Mouse (Mus musculus): ENCODE results near the gene Tnrc18.

The Tnrc18 gene

DNA sequence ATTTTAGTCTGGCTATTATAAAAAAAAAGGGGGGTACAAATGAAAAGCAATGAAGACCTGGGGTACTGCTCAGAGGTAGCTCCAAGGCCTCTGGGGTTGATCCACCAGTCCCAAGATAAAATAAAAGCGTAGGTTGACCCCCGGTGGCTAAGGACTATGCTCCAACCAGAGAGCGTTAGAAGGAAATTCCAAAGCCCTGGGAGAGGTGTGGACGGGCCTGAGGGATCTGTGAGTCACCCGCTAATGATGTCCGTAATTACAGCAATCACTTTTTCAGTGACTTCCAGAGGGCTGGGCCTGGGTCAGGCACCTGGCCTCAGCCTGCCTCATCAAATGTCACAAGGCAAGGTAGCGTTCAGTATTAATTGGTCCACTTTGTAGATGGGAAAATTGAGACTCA, 9.8 kb downstream of the Tnrc18 start:
- DNase-seq, result no peak

DNA sequence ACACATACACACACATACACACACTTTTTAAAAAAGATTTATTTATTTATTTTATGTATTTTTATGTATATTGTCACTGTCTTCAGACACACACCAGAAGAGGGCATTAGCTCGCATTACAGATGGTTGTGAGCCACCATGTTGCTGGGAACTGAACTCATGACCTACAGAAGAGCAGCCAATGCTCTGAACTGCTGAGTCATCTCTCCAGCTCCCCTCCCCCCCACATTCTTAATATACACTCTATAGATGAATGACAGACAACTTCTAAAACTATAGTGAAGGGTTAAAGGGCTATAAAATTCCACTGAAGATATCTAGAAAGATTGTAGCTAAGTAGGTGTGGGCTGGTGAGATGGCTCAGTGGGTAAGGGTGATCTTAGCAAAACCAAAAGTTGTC, 13.7 kb downstream of the Tnrc18 start:
- no peak for DNase-seq

DNA sequence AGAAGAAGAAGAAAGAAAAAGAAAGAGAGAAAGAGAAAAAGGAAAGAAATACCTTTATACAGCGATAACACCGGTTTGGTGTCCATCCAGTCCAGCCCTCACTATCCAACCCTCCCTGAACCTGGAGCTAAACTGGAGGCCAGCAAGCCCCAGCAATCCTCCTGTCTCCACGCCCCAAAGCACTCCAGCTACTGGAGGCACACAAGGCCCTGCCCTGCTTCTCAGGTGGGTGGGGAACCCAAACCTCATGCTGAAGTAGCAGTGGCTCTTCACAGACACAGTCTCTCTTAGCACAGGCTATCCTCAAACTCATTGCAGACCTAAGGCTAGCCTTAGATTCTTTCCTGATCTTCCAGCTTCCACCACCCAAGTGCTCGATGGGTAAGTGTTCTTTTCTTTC, 14.6 kb downstream of the Tnrc18 start:
- no peak for DNase-seq

DNA sequence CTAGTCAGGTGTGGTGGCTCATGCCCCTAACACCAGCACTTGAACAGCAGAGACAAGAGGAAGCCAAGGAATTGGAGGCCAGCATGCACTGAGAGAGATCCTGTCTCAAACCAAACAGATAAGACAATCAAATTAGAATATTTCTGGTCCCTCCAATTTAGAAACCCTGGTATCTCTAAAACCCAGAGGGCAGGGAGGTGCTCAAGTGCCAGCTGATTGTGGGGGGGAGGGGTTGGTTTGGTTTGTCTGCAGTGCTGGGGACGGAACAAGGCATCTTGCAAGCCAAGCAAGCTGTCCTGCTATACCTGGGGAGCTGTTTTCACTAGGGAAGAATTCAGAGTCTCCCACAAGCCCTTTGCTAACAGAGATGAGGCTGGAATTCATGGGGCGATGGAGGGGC, 15.5 kb downstream of the Tnrc18 start:
- DNase-seq, result no peak

DNA sequence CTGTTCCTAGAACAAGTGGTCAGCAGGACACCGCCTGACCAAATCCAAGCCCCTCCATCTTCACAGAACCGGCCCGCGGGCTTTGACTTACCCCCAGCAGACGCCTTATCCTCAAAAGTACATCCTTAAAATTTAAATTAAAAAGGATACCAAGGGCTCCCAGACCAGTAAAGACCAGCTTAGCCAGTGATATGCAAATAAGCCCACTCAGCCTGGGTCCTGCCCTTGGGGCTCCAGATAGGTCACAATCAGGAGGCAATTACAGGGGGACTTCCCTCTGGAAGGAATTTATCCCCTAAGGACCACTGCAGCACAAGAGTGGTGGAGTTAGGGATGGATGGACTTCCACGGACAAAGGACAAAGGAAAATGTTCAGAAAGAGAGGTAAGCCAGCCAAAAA, 16.8 kb downstream of the Tnrc18 start:
- no peak for DNase-seq

DNA sequence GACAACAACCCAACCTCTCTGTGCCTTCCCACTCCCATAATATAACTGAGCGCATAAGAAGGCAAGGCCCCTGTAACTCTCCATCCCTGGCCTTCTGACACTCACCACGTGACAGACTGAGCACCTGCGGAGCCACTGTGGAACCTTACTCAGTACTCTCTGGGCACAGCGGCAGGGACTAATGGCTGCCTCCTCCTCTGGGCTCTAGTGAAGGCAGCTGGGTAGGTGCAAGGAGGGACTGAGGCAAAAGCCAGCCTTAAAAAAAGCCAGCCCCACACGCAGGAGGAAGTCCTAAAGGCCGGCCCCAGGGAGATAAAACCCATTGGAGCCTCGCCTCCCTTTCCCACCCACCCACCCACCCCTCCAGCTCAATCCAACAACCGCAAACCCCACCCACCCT, 17.3 kb downstream of the Tnrc18 start:
- DNase-seq, result no peak

DNA sequence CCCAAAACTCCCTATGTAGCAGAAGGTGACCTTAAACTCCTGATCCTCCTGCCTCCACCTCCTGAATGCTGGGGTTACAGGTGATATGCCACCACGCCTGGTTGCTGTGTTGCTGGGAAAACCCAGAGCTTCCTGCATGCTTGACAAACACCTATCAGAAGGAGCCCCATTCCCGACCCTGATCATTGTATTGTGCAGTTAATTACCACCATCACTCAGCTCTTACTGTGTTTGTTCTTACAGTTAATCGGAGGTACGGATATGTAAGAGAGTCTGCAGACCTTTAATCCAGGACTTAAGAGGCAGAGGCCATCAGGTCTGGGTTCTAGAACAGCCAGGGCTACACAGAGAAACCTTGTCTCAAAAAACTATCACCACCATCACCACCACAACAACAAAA, 18.2 kb downstream of the Tnrc18 start:
- no peak for DNase-seq

DNA sequence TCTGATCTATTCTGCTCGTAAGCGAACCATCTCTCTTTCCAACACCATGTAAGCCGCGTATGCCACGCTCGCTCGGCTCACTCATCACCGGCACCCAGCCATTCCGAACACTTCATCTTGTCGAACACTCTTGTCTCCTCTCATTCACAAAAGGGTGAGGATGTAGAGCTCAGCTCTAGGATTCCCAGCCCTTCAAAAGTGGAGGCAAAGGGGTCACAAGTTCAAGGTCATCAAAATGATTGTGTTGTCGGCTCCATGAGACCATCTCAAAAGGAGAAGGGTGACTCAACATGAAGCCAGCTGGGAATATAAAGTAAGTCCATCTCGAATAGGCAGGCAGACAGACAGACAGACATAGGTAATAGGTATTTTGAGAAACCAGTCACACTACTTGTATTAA, 19.3 kb downstream of the Tnrc18 start:
- DNase-seq, result no peak

DNA sequence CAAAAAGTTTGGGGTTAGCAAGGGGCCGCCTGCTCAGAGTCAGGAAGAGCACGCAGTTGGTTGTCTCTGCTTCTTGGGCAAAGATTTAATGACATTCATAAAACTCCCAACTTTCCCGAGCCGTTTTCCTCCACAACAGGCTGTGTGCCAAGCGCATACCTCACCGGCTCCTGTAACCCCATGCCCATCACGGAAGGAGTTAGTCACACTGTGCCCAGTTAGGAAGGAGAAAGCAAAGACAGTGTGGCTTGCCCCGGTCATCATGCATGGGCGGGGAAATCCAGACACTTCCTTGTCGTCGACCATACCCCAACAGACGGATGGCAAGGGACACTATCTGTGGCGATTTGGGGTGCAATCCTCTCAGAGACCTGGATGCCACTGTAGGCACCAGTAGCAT, 19.8 kb downstream of the Tnrc18 start:
- peak; percentile 15 for DNase-seq

DNA sequence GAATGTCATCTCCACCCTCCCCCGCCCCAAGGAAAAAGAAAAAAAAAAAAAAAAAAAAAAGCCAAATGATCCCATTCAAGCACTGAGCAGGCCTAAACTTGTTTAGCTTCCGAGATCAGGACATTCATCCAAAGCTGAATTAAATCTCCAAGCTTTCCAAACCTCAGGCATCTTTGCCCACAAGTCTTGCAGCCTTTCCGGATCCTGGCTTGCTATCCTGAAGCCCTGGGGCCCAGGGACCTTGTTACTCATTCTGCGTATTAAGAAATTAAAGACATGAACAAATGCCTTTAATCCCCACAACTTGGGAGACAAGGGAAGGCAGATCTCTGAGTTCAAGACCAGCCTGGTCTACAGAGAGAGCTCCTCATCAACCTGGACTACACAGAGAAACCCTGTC, 20.5 kb downstream of the Tnrc18 start:
- no peak for DNase-seq

DNA sequence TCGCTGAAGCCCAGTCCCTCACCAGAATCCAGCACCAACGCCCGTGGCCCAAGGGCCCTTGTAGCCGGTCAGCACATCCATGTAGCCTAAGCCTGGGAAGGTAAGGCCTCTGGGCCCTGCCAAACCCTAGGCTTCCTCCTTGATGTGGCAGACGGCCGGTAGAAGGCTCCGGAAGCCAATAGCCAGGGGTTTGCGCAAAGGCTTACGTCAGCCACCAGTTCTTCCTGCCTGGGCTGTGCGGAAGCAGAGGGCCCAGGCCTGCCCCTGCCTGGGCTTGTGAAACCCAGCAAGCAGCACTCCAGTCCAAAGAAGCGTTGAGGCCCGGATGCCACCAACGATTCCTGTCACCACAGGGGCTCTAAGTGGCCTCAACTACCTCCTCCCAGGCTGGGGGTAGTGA, 22.9 kb downstream of the Tnrc18 start:
- peak; percentile 14 for DNase-seq

DNA sequence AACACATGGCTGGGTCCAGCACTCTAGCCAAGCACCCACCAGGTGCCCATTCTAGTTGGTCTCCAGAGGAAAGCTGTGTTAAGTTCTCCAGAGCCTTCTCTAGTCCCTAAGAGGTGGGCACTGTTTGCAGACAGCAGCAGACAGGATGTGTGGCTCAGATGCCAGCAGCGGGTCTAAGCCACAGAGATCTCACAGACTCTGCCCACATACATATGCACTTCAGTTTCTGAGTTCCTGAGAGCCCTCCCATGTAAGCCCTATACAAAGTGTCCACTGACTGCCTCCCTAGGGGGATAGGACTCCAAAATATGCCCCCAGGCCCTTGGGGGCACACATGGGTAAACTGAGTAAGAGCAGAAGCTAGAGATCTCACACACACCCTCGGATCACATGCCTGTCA, 23.3 kb downstream of the Tnrc18 start:
- no peak for DNase-seq

DNA sequence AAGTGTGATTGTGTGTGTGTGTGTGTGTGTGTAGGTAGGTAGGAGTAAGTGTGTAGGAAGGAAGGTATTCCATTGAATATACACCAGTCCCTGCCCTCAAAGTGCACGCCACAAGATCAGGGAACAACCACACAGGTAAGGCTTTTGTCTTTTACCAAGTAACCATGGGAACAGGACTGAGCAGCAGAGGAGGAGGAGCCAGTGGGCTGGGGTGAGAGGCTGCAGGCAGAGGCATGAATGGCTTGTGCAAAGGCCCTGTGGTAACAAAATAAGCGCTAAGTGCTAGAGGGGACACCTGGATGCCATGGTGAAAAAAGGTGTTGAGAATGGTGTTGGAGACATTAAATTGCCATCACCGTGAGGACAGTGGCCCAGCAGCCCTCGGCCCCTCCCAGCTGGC, 24.9 kb downstream of the Tnrc18 start:
- DNase-seq, result no peak

DNA sequence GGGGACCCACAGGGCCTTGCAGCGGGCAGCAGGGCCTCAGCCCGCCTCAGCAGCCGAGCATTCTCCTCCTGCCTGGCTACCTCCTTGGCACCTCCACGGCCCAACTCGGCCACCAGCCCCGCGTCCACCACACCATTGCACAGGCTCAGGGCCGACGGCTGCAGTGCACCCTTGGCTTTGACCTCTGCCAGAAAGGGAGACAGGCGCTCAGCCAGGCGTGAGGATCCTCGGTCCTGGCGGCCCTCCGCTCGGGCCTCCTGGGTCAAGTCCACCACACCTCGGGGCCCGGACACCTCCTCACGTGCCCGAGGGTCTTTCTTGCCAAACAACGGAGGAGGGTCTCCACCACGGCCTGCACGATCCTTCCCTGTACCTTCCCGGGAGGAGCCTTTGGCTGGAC, 29.2 kb downstream of the Tnrc18 start:
- peak; percentile 57 for DNase-seq

DNA sequence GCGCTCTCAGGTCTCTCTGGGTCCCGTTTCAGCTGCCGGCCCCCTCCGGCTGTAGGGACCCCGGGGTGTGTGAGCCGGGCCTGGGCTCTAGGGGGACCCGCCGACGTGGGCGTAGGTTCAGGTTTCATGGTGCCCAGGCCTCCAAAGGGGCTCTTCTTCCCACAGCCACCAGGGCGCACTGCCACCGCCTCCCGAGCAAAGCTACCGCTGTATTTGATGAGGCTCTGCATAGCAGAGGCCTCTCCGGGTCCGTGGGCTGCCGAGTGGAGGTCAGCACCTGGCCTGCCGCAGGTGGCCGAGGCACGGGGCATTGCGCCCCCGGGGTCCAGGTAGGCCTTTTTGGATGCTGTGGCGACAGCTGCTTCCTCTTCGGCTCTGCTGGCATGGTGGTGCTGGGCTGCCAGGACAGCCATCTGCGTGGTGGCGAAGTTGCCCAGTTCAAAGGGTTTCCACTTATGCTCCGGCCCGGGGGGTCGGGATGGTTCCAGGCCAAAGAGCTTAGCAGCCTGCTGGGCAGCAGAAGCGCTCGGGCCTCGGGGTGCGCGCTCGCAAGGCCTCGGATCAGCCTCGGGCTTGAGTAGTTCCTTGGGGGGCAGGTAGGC, 30.1 kb downstream of the Tnrc18 start:
- DNase-seq, result peak; percentile 87

DNA sequence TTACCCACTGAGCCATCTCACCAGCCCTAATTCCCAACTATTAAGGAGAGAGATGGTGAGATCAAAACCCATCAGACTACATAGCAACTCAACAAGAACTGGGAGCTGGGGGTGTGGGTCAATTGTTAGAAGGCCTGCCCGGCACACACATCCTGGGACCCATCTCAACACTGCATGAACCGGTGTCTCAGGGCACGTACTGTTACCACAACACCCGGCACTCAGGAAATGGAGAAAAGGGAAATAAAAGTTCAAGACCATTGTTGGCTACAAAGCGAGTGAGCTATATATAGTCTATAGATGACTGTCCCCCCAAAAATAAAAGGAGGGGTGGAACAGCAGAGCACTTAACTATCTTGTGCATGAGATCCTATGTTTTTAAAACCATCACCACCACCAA, 30.8 kb downstream of the Tnrc18 start:
- DNase-seq, result no peak

DNA sequence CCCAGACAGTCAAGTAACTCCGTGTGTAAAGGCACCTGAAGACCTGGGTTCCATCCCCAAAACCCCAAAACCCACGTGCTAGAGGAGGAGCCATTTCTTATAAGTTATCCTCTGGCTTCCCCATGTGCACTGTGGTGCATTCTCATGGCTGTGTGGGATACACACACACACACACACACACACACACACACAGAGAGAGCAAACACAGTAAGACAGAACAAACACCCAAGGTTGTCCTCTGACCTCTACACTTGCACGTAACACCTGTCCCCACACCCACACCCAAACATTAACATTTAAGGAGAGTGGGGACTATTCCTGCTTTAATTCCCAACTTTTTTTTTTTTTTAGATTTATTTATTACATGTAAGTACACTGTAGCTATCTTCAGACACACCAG, 31.2 kb downstream of the Tnrc18 start:
- DNase-seq, result no peak

DNA sequence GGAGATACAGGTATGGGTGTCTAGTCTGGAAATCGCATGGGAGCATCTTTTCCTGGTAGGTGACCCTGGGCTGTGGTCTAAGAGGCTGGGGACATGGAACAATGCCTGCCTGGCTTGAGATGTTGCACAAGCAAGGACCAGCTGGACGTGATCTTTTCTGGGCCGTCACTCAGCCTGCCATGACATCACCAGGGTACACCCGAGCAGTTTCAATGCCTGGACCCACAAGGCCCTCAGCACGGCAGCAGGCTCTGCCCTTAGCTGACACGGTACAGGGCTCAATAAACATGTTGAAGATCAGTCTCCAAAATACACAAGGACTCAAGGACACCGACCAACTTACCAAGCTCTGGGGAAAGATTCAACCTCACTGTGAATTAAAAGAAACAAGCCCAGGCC, 34.3 kb downstream of the Tnrc18 start:
- DNase-seq, result peak; percentile 33

DNA sequence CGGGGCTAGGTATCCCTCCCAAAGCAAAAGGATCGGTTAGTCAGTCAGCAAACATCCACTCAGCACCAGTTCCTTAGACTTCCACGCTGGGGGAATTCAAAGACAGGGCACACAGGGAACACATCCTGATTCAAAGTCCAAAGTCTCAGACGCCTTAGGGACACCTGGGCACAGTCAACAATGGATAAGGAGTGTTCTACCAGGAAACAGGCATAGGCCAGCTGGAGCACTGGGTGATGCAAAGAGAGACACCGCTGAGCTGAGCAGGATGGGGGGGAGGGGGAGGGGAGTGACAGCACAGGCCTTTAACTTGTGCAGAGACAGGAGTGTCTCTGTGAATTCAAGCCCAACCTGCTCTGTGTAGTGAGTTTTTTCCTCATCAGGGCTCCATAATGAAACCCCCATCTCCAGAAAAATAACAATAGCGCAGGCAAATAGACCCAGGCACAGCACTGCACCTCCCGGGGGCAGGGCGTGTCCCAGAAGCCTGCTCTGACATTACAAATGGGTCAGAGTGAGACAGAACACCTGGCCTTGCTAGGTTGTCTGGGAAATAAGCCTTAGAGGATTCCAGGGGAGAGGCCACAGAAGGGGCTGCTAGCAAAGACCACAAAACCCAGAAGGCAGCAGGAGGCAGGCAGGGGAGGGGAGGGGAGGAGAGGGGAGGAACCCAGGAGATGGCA, 34.9 kb downstream of the Tnrc18 start:
- DNase-seq, result no peak

DNA sequence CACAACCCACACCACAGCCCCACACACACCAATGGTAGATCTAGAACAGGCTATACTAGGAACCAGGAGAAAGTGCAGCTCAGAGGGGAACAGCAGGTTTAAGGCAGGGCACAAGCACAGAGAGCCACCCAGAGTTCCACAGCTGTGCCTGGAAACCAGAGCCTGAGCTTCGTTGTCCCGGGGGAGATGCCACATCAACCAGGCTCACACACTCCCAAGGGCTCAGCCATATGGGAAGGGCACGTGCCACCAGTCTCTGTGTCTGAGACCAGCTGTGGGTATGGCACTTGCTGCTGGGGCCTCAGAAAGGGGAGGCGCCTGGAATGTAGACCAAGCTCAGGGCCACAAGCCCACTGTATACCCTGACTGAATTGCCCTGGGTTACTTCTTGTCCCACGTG, 36.9 kb downstream of the Tnrc18 start:
- no peak for DNase-seq

DNA sequence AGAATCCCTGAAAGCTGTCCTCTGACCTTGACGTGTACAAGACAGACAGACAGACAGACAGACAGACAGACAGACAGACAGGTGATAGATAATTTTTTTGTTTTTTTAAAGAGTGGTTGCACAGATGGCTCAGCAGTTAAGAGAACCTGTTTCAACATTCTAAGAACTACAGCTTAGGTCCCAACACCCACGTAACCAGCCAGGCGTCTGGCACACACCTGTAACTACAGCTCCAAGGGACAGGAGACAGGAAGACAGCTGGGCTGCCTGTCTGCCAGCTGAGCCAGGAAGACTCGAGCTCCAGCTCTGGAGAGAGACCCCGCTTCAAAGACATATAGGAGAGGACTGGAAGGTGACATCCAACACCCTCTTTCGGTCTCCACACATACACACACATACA, 38.6 kb downstream of the Tnrc18 start:
- DNase-seq, result no peak

DNA sequence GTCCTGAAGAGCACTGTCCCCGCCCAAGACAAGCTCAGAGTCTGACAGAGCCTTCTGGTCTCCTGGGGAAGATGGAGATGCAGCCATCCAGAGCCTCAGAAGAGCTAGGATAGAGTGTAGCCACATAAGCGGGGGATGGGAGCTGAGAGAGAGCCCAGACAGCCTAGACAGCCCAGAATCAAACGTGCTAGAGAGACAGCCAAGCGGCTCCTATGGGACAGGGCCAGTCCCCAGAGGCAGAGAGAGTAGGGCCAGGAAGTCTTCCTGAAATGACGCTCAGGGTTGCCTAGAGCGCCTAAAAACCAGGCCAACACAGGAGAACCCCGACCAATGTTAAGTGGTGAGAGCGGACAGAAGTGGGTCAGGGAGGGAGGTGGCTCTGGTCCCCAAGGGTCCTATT, 39.3 kb downstream of the Tnrc18 start:
- DNase-seq, result no peak

DNA sequence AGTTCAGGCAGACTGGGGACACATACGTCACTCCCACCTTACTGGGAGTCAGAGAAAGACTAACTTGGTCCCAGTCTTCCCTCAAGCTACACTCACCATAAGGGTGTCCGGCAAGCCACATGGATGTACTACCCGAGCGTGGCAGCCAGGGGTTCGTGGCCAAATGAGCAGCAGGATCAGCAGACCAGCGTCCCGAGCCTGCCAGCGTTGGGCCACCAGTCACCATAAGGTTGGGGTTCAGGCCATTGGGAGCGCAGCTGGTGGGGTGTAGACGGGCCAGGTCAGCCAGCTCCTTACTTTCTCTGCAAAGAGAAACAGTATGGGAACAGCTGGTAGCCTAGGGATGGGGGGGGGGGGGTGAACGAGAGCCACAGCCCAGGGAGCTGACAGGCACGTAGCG, 41.4 kb downstream of the Tnrc18 start:
- DNase-seq, result no peak

DNA sequence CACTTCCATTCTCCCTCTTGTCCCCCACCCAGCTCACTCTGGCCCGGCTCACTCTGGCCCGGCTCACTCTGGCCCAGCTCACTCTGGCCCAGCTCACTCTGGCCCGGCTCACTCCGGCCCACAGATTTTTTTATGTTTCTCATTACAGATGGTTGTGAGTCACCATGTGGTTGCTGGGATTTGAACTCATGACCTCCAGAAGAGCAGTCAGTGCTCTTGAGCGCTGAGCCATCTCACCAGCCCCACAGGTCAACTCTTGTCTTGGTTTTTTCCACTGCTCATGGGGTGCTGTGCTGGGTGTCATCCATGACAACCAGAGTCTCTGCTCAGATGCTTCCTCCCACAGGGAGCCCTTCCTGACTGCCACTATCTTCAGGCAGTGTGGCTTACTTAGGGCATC, 42.7 kb downstream of the Tnrc18 start:
- no peak for DNase-seq

DNA sequence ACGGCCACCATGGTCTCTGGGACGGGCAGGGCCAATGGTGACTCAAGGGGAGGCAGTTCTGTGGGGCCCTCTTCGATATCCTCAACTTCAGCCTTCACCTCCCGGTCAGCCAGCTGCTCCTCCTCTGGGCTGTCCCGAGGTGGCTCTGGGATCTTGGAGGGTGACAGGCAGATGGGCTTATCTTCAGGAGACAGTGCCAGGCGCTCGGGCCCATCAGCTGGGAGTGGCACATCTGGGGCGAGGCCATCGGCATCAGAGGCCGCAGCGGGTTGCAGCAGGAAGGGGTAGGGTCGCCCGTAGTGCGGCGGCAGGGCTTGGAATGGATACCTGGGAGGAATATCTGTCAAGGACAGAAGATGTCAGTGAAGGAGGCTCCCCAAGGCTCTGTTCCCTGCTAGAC, 45.5 kb downstream of the Tnrc18 start:
- DNase-seq, result no peak

Data from cerebellum, adult 9-11 months (tissue).